Mouse (Mus musculus) layer of hippocampus, postnatal 25 days (tissue): ENCODE results near the gene Ptpn12. TPM values are rescaled to one million over a fixed set of nuclear protein-coding genes. Genes with fewer than 3 reads are reported as not detected.
"Not testable (repeated sequence)": the region's sequence is repeated elsewhere in the genome, so short reads cannot be mapped to it uniquely, and the experiment has no call there.

Source experiments
- DNase-seq, 2 experiments: peaks; one replicate each; pipeline ENCODE4 v3.0.0; 2022; ENCODE audit warnings: mixed read lengths in 2 of 2, low spot score in 1 of 2; ENCODE audit errors: extremely low spot score in 1 of 2
- total RNA-seq, 2 experiments: library from RNA; stranded (reverse); gene quantifications; 2 replicates each; pipeline ENCODE4 v1.2.3; 2021

Ptpn12 gene
- total RNA-seq, 2 experiments from 2014 or later = 31.6 to 40.0 TPM

DNA sequence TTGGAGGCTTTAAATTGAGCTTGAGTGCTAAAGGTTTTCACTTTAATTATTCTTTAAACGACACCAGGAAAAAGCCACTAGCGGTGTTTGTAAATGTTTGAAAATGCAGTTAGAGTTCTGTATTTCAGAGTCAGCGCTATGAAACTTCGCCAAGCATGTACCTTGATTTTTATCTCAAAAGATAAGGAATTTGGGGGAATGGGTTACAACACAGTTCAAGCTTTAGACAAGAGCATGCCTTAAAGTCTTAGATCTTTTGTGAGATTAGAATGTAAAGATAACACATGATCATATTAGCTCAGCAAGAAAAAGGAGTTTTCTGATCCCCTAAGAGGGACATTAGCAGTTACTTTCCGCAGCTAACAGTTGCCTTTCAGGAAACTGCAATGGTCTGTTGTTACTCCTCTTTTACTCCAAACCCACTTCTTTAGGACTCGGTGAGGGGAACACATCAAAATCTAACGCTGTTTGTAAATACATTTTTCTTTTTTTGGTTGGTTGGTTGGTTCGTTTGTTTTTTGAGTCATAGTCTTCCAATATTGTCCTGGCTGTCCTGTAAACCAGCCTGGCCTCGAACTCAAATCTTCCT is 103.3 kb downstream of the Ptpn12 start:
- no peak for DNase-seq

DNA sequence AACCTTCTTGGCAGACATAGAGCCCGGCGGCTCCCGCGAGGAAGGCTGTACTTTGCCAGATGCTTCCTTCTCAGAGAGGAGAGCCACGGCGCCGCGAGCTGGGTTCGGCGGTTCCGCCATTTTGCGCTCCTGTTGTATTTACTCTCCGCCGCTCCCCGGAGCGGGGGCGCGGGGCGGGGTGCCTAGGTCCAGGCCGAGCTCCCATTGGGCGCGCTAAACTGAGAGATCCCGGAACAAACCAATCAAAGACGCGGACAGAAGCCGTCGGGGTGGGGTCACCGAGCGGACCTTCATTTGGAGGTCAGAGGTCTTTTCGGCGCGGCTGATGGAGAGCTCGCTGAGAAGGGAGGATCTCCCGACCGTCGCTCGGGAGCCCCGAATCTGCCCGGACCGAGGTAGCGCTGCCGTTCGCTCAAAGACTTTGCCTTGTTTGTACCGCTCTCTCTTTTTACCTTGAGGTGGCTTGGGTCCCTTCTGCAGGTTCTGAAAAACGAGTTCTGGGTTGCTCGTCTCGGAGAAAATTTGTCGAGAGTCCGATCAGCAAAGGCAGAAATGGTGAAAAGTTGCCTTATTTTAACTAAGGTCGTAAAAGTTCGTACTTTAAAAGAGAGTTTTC is 103.9 kb downstream of the Ptpn12 start:
- DNase-seq = peak; percentile 83 to 94

DNA sequence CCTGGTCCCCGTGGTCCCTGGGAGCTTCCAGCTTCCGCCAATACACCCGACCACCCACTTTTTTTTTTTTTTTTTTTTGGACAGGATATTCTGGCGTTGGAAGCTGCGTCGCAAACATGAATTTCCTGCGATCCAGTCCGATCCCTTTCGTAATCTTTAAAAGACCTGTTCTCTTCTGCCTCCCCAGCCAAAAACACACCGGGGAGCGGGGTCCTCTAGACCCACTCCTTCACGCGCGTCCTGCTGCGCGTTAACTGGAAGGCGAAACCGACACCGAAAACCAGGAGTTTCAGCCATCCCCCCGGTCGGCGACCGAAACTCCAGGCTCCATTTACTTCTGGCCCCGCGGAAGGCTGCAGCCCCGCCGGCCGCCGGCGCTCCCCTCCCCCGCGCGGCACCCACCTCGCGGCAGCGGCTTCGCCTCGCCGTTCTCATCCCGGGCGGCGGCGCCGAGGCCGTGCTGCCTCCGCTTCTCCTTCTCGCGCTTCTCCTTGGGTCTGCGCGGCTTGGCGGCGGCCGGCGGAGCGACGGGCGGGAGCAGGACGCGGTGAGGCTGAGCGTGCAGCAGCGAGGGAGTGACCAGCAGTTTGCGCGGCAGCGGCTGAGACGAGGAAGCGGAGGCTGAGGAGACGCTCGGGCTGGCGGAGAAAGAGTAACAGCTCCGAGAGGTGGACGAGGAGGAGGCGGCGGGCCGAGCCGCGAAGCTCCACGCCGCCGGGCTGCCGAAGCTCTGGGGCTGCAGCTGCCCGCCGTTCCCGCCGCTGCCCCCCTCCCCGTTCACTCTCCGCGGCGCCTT is 104.7 kb downstream of the Ptpn12 start:
- peak in 1 of 2 experiments; percentile 39 for DNase-seq

DNA sequence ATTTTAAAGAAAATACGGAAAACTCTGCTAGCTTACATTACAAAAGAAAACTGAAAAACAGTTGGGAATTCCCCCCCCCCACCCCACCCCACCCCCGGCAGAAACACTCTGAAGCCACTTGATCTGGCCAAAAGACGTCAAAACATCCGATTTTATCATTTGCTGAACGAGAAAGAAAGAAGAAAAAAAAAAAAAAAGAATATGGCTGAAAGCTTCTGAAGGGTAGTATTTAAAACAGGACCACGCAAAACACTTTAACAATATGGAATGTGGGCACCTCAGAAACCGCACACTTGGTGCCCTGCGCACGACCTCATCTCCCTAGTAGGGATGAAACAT is 105.2 kb downstream of the Ptpn12 start:
- no peak for DNase-seq

DNA sequence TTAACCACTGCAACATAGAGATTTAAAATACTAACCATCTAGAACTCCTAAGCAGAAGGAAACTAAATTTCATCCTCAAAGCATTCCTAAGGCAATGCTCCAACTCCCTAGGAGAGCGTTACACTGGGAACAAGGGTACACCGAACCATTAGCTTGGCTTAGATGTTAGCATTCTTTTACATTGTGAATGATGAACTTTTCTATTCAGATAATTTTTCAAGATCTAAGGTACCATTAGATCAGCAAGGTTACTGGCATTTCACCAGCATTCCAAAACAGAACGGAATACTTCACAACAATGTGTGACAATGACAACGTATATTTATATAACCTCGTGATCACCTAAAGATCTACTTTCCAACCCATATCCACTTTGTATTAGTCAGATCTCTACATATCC is 105.6 kb downstream of the Ptpn12 start:
- no peak for DNase-seq

DNA sequence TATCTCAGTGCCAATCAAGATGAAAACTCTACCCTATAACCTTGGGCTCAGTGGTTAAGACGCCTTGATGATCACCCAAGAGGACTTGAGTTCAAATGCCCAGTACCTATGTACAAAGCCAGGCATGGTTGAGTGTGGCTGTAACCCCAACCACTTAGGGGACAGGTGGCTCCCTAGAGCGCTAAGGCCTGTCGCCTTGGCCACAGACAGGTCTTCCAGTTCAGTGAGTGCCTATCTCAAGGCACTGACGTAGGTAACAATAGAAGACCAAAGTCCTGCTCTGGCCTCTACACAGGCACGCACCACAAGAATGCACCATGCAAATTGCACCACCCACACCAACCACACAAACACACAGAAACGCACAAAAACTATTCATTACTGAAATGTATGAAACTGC is 108.8 kb downstream of the Ptpn12 start:
- DNase-seq = no peak

DNA sequence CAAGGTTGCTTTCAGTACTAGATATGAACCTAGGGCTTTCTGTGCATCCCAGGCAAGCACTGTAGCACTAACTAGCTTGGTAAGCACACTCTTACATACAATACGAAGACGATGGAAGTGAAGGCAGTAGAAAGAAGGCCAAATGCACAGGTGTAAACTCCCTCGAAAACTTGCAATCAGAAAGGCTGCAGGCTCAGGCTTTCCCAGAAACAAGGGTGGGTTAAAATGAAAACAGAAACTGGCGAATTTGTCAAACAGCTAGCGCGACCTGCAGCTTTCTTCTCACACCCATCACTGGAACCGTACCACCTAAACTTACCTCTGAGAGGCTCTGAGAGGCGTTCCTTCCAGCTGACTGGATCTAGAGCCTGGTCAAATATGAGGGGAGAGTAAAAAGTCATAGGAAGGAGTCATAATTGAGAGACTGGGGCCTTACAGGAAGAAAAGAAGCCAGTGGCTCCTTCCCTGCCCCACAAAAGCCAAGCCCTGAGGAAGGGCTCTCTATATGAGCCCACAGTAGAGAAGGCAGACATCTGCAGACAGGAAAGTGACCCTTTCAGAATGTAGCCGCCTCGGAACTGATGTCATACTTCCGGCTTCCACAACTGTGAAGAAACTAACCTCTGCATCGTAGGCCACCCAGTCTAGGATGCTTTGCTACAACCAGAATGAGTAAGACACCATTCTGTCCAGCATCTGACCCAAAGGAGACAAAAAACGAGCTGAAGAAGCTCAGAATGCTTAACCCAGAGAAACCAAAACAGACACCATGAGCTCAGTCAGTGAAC is 110.6 kb downstream of the Ptpn12 start:
- no peak for DNase-seq

DNA sequence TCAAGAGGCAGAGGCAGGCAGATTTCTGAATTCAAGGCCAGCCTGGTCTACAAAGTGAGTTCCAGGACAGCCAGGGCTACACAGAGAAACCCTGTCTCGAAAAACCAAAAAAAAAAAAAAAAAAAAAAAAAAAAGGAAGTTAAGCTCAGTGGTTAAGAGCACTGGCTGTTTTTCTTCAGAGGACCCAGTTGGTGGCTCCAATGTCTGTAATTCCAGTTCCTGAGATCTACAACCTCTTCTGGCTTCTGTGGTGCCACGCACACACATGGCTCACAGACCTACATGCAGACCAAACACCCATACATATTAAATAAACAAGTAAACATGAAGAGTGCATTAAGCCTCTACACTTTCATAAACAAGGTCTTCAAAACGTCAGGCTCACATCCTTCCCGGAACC is 111.9 kb downstream of the Ptpn12 start:
- DNase-seq = not testable (repeated sequence)

DNA sequence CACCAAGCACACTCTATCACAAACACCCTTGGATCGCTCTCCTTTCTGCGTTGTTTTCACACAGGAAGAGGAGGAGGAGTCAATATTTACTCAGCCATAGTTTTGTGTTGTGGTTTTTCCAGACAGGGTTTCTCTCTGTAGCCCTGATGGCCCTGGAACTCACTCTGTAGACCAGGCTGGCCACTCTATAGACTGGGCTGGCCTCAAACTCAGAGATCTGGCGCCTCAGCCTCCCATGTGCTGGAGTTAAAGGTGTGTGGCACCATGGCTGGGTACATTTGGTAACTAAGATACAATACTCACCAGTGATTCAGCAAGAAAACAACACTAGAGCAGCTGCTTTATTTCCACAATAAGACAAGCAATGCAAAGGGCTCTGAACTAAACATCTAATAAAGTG is 113.2 kb downstream of the Ptpn12 start:
- no peak for DNase-seq

DNA sequence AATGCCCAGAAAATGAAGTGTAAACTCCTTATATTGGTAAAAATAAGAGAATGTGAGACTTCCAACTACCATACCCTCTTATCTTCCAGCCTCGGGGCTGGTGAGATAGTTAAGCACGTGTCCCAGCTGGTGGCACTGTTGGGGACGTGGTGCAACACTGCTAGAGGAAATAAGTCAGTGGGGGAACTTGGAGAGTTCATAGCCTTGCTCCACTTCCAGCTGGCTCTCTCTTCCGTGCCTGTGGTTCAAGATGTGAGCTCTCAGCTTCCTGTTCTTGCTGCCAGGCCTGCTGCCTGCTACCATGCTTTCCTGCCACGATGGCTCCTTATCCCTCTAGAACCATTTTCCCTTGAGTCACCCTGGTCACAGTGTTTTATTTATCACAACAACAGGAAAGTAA is 114.5 kb downstream of the Ptpn12 start:
- DNase-seq = no peak

DNA sequence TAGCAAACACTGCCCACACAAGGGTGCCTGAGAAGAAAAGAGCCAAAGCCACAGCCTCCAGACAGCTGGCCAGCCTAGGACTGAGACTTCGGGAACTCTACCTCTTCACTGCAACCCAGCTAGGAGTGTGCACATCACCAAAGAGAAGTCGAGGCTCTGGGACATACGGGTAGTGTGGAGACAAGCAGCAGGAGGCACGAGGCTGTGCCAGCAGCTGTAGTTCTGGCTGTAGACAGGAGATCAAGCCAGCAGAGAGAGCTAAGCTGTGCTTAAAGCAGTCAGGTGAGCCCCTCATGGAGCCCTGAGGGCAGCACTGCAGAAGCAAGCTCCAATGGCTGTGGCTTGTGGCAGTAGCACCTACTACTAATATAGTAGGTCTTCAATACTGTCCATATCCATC is 115.0 kb downstream of the Ptpn12 start:
- no peak for DNase-seq

DNA sequence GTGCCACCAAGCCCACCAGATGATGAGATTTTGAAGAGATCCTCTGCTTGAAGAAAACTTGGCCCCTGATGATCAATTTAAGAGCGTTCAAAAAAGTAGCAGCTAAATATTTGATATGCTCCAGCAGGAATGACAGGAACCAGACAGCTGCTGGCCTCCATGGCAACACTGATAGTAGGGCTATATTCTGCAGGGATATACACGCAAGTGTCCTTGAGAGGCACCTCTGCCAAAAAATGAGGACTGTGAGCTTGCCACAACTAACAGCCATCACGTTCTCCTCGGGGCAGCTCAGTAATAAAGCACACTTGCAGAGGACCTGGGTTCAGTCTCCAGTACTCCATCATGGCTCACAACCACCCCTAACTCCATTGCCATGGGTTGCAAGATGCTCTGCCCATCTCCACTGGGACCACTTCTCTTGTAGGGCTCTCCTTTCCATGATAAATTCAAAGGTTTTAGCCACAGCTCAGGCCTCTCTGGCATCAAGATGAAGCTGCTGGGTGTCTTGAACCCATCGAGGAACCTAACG is 115.6 kb downstream of the Ptpn12 start:
- DNase-seq = no peak

DNA sequence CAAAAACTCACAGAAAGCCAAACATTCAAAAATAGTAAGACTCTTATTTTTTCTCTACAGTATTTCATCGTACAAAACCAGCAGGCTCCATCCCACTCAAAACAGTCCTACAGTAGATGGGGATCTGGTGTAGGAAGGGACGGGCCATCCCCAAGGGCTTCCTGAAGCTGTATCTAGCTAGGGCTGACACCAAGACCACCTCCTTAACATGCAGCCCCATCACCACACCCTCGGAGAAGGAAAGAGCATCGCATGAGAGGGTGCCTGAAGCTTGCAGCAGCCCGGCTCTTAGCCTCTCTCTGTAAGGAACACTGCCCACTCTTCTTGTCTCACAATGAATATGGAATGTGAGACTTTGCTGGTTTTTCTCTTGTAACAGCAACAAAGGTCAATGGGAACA is 117.2 kb downstream of the Ptpn12 start:
- DNase-seq = no peak

Other genes starting within 250 kb of the Ptpn12 start
- 10 to 100 TPM; 10.3 to 12.9 TPM for gene Phtf2, start 173.8 kb downstream of the Ptpn12 start, total RNA-seq
- gene Tmem60, start 173.7 kb downstream of the Ptpn12 start, total RNA-seq = 10 to 100 TPM; 22.7 to 24.8 TPM
- 10 to 100 TPM; 14.9 to 18.5 TPM for gene Rsbn1l, start 99.5 kb downstream of the Ptpn12 start, total RNA-seq
- gene Gsap, start 130.3 kb upstream of the Ptpn12 start, total RNA-seq = 1 to 10 TPM; 6.3 to 10.0 TPM